Mouse (Mus musculus) lung, postnatal 14 days (tissue): ENCODE data around the gene Etv2.

Experiments used
- DNase-seq: peaks from one replicate; pipeline ENCODE4 v3.0.0; 2021

Gene Etv2

DNA sequence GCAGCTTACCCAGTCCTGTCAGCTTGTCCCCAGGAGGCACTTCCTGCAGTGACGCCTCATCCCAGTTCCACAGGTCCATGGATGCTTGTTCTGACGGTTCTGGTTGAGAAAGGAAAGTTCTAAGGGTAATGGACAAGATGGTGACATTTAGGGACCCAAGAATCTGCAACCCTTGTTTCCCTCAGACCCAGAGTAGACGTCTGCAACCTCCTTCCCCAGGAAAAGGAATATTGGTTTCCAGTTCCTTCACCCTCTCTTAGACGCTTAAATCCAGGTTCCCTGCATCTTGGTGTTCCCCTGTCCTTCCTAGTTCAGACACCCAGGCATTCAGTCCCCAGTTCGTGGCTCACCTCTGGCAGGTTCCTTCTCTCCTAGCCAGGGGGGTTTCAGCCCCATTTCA, at the start of gene Etv2:
TSS of gene Etv2 (minus strand) at position 101 of the 400 bp plus-strand sequence.
- DNase-seq = no peak

DNA sequence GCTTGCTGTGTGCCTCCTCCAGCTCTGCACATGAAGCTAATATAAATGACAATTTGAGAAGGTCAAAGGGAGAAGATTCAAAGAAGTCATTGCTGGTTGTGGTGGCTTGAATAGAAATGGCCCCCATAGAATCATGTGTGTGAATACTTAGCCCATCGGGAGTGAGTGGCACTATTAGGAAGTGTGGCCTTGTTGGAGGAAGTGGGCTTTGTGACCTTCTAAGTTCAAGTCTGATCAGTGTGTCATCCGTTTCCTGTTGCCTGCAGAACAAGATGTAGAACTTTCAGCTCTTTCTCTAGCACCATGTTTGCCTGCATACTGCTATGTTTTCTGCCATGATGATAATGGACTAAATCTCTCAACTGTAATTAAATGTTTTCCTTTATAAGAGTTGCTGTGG, 47.8 kb upstream of the Etv2 start:
- no peak for DNase-seq

DNA sequence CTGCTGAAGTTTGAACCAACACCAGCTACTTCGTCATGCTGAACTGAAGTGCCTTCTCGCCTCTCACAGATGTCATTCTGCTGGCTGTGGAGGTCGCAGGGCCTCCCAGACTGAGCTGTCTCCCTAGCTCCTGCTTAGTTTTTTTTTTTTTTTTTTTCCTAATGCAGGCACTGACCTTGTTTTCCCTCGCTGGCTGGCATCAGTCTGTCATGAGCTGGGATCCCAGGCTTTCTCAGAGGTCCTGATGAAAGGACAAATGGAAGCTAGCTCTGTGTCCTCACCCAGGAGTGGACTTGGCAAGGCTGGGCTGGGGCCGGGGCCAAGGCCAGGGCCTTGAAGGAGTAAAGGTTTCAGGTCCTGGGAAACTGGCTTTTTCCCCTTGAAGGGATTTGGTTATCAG, 46.2 kb upstream of the Etv2 start:
- no peak for DNase-seq

DNA sequence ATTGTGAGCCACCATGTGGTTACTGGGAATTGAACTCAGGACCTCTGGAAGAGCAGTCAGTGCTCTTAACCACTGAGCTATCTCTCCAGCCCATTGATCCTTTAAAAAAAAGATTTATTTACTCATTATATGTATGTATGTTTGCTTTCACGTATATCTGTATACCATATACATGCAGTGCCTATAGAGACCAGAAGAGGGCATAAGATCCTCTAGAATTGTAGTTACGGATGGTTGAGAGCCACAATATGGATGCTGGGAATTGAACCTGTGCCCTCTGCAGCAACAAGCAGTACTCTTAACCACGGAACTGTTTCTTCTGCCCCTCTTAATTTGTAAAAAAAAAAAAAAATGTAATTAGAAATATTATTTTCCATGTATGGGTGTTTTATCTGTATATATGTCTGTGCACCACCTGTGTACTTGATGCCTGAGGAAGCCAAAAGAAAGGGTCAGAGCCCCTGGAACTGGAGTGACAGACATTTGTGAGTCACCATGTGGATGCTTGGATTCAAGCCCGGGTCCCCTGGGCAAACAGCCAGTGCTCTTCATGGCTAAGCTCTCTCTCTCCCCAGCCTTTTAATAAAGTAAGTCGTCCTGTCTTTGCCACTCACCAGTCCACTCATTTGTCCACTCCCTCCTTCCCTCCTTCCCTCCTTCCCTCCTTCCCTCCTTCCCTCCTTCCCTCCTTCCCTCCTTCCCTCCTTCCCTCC, 42.8 kb upstream of the Etv2 start:
- peak; percentile 16 for DNase-seq

DNA sequence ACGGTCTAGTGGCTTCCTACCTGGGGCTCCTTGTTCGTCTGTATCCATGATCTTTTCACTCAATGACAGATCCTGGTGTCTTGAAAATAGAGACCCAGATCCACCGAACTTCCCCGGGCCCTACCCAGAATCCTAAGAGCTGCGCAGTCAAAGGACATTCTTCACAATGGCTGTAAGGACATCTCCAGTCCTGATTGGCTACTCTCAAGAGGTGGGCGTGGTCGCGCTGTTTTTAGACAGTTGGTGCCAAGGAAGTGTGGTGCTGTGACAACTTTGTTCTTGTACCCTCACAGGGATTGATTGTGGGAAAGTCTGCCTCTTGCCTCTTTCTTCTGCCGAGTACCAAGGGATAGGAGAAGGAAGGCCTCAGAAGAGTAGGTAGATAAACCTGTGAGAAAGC, 35.8 kb upstream of the Etv2 start, which contains the start of gene Pmis2:
TSS of gene Pmis2 (minus strand) at position 126 of the 400 bp plus-strand sequence.
- no peak for DNase-seq

DNA sequence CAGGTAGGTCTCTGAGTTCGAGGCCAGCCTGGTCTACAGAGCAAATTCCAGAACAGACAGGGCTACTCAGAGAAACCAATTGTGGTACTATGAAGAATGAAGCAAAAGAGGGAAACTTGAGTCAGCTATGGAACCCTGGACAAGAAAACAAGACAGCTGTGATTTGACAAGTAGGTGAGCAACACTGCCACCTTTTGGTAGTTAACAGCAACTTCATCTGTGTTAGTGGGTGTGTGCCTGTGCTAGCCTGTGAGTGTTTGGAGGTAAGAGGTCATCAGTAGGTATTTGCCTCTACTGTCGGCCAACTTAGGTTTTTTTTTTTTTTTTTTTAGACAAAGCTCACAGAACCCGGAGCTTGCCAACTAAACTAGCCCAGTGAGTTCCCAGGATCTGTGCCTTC, 33.6 kb upstream of the Etv2 start:
- no peak for DNase-seq

DNA sequence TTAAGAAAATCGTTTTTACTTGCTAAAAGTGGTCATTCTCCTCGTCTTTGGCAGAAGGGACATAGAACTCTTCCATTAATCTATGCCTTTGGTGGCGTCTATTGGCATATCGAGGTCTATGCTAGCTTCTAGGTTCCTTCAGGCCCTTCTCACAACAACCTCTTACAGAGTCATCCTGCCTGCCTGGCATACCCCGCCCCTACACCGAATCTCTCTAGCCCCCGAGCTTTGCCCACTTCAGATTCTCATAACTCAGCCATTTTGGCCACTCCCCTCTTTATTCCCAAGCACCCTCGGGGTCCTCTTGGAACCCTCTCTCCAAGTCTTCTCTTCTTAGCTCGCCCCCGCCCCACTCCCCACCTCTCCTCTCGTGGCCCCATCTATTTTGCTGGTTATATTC, 29.7 kb upstream of the Etv2 start:
- no peak for DNase-seq

DNA sequence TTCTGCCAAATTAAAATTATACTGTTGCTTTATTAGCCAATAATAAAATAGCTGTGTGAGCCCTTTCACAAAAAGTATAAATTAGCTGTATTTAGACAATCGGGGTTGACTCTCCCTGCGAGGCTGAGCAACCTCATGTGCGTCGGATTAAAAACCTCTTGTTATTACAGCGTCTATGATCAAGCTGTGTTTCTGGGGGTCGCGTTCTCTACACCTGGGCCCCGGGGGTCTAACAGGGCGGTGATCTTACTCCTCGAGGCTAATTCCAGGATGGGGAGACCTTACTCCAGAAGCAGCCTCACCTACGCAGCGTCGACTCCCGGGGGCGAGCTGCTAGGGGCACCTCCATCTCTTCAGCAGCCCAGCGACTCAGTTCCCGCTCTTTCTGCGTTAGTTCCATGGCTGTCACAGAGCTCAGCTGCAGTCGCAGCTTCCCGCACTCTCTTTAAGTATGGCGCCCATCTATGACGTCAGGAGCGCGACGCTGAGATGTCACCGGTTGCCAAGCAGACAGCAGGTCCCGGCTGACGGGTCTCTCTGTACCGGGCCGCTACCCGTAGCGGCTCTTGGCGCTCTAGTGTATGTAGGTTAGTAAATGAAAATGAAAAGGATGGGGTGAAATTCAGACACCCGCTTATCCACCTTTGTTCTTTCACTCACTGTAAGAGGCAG, 29.0 kb upstream of the Etv2 start, which contains the start of gene Haus5:
TSS of gene Haus5 (minus strand) at position 466 of the 672 bp plus-strand sequence.
- DNase-seq = peak; percentile 91

DNA sequence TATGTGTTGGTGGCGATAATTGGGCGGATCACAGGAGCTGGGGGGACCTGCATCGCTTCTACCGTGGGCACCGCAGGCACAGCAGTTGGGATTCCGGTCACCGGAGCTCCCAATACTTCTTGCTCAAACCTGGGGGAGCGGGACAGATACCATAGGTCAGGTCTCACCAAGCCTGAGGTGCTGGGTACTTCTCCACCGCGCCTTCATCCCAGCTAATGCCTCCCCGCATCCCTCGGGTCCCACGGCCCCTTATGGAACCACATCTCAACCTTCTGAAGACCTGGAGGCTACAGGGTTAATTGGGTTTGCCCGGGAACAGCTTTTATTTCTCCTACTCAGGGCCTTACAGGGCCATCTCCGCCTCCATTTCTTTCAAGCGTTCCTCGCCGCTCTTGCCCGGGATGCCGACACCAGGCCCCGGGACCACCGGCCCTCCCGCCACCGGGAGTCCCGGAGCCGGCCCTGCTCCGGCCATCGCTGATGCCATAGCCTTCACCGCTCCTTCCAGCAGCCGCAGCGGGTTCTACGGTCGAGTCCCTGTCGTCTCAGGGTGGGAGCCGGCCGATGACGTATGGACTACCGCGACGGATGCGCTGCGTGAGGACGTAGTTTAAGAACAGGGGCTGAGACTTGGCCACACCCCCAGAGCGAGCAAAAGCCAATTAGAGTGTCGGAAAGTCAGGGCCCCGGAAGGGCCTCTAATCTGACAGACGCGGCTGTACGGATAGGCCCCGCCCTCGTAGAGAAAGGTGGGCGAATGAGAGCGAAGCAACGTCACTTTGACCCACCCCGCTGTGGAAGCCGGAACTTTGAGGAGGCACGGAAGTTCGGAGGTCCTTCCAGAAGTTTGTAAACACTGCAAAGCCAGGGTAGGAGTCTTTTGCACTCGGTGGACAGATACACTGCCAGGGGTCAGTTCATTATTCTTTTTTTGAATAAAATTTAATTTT, 14.2 kb upstream of the Etv2 start, which contains the start of gene Rbm42:
TSS of gene Rbm42 (minus strand) at position 727 of the 950 bp plus-strand sequence.
- DNase-seq = peak; percentile 98

DNA sequence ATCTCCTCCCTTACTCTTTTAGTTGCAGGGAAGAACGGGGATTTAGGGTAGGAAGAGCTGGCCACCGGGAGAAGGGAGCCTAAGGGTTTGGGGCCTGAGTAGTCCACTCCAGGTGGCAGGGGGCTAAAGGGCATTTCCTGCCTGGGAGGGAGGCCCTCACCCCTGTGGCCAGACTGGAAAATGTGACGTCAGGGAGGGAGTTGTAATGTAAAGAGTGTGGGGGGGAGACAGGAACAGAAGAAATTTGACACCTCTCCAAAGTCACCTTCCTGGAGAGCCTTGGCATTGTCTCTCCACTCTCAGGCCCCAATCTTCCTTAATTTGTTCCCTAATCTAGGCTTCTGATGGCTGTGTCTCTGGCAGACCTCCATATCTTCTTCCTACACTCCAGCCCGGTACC, 3.4 kb upstream of the Etv2 start:
- DNase-seq = no peak

DNA sequence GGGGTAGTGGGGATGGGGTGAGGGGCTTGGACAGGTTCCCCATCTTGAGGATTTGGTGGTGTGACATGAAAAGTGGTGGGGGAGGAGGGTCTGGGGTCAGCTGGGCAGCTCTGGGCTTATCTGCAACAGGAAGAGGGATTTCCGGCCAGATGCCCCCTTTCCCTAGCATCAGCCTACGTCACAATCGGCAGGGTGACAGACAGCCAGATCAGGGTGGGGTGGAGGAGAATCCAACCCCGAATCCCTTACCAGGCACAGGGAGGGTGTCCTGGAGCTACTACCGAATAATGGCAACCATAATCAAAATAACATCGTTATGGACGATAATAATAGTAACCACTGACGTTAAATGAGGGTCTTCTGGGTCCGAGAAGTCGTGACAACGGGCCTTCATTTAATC, 743 bp upstream of the Etv2 start:
- DNase-seq = no peak

DNA sequence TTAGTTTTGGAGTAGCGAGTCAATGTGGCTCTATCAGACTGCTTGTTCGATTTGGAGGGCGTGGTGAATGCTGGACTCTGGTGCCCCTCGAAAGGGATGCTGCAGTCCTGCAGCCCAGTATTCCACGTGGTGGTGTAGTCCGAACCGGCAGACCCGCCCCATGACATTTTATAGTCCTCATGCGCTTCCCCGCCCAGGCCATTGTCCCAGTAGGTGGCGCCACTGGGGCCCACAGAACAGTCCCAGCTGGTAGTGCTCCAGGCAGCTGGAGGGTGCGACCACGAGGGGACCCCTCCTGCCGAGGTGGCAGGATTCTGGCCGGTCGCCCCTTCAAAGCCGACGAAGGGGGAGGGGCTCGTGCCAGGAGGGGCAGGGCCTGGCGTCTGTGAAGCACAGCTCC, 1.0 kb downstream of the Etv2 start:
- DNase-seq = peak; percentile 38

DNA sequence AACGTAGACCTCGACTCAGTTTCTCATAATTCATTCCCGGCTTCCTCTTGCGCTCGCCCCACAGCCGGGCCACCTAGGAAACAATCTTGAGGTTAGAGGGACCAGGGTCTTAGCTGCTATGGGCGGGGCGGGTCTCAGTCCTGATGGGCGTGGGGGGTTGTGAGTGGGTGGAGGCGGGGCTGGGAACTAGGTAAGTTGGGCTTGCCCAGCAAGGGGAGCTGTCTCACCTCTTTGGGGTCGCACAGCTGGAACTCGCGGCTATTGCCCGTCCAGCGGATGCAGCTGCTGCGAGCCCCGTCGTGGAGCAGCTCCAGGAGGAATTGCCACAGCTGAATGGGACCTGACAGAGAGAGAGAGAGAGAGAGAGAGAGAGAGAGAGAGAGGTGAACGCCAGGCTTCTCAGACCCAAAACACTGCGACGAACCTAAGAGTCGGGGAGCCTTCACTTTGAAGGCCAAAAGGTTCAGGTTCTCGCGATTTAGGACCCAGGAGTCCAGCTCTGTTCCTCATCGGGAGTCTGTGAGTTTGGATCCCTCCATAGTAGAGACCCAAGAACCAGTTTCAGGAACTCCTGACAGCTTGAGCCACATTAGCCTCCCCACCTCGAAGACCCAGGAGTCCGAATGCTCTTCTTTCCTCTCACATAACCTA, 1.8 kb downstream of the Etv2 start:
- DNase-seq = no peak

DNA sequence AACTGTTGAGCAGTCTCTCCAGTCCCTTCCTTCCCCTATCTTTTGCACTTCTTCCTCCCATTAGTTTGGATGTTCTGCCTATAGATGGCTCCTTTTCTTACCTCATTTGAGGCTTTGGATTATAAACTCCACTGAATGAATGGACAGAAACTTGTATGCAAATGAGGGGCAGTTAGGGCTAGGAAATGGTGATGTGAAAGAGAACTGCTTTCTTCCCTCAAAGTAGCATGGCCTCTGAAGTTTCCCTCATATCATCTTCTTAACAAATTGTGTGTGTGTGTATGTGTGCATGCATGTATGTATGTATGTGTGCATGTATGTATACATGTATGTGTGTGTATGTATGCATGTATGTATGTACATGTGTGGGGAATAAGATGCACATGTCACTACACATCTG, 6.6 kb downstream of the Etv2 start:
- DNase-seq = no peak

DNA sequence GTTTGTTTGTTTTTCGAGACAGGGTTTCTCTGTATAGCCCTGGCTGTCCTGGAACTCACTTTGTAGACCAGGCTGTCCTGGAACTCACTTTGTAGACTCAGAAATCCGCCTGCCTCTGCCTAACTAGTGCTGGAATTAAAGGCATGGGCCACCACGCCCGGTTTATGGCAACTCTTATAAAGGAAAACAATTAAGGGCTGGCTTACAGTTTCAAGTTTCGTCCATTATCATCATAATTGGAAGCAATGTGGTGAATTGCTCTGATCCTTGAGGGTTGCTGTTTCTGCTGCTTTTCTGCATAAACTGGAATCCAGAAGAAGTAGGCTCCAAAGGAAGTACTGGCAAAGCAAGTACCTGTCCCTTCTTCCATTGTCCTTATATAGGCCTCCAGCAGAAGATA, 9.0 kb downstream of the Etv2 start:
- DNase-seq = no peak

DNA sequence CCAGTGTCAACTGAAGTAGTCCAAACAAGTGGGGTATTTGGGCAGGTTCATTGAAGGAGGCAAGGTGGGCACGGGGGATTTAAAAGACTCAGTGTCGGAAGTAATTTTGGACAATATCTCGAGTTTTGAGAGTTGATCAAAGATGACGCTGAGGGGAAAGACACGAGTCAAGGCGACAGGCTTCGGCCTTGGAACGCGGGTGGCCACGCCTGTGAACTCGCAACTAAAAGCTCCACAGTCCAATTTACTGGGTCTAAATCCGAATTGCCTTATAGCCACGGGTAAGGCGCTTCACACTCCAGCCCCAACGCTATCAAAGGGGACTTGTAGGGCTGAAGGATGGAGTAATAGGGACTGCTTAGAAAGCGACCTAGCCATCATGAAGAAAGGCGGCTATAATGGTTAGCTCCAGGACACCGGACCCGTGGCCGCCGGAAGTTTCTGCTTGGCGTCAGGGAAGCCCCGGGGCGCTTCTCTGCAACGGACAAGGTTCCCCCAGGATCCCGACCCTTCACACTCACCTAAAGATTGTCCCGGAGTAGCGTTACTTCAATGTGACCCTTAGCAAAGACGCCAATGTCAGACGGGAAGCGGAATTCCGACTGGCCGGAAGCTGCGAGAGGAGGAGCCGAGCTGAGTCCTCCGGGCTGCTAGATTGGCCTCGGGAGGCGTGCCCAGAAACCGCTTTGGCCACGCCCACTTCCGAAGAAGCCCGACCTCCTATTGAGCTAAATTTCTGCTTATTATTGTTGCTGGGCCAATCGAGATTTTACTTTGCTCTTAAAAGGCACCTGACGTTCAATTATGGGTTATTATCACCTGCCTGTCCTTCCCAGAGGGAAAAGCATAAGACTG, 9.9 kb downstream of the Etv2 start, which contains the start of gene Cox6b1:
TSS of gene Cox6b1 (minus strand) at position 622 of the 855 bp plus-strand sequence.
- peak; percentile 87 for DNase-seq

DNA sequence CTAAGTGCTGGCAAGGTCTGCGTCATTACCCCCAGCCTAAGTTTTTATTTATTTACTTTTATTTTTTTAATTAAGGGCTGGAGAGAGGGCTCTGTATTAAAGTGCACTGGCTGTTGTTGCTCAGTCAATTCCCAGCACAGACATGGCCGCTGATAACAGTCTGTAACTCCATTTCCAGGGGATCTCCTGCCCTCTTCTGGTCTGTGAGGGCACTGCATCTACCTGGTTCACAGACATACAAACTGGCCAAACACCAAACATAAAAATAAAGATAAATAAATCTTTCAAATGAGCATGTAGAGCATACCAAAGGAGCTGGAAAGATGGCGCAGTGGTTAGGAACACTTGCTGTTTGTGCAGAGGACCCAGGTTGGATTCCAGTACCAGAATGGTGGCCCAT, 16.4 kb downstream of the Etv2 start:
- peak; percentile 27 for DNase-seq

DNA sequence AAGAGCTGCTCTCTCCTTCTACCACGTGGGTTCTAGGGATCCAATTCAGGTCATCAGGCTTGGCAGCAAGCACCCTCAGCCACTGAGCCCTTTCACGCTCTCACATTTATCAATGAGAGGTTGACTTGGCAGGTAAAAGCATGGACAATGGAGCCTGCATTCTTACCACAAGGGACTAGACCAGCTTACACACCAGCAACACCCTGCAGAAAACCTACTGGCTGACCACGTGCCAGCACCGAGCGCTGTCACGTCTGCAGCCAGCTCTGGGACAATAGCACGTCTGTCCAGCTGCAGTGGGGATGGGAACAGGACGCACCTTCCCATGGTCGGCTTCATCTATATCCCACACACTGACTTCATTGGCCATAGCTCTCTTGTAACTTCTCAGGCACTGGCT, 17.0 kb downstream of the Etv2 start:
- no peak for DNase-seq

DNA sequence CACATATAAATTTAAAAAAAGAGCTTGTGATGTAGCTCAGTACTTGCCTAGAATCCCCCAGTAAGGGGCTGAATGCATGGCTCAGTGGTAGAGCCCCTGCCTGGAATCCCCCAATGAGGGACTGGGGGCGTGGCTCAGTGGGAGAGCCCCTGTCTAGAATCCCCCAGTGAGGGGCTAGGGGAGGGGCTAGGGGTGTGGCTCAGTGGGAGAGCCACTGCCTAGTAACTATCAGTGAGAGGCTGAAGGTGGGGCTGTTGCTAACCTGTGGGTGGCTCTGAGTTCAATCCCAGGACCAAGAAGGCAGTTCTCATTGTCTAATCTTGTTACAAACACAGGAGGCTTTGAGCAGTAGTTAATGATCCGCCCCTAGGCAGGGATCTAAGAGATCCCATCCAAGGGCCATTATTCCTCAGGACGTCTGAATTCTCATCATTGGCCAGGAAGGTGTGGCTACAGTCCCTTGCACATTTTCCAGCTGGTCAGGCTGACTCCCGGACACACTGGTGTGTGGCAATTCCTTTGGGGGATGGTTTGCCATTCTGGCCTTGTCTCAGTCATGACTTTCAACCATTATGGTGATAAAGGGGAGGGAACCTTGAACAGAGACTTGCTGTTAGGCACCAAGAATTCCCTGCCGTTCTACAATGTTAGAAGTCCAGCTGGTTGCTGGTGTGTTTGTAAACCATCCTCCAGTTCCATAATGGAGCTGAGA, 20.4 kb downstream of the Etv2 start:
- no peak for DNase-seq

DNA sequence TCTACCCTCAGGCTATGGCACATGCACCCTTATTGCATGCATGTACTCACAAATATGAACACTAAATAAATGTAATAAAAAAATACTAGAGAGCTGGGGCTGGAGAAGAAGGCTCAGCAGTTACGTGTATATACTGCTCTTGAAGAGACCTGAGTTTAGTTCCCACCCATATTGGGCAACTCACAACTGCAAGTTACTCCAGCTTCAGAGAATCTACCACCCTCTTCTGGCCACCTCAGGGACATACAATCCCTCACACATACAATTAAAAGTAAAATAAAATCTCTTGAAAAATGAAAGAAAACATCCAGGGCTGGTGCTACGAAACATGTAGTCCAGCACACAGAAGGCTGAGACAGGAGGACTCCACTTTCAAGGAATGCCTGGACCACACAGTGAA, 21.2 kb downstream of the Etv2 start:
- DNase-seq = no peak

DNA sequence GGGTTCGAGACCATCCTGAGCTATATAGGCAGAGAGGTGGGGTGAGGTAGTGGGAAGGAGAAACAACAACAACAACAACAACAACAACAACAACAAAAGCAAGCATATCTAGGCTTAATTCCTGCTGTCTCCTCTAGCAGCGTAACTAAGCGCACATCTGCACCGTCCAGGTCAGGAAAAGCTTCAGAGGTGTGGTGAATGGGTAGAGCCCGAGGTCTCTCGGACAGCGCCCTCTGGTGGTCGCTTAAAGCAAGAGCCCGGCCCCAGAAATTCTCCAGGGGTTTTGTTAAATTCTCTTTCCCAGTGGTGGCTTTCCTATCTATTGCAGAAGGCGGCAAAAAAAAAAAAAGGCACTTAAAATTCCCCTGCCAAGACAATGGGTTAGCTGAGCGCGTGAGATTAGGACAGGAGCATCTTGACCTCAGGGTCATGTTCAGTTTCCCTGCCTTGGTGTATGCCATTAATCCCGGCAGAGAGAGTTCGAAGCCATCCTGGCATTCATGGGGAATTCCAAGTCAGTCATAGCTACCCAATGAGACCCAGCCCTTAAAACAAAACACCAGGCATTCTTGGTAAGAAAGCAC, 22.0 kb downstream of the Etv2 start:
- peak; percentile 72 for DNase-seq
